Mouse (Mus musculus): ENCODE measurements around the gene Pgs1. TPM values are rescaled to one million over a fixed set of nuclear protein-coding genes. Genes with fewer than 3 reads are reported as not detected.

Pgs1 gene
- total RNA-seq (2014; rRNA removed; ENCODE audit: low replicate concordance) (27.2 and 33.0 TPM in 2 replicates), polyA plus RNA-seq (2015; fragmentation: Nextera tagmentation; extraction: Ambion mirVana) (20.3 and 21.8 TPM in 2 replicates)

- WGBS = 7% methylated on average over 47 of the region's 51 CpGs
Measured at GRCm38 (mm10) chr11:117986126-117987031, at the start of gene Pgs1. Pgs1 (plus strand) TSS chr11:117986292.

GRCm38 (mm10) chr11:117939004-117939730, 46.9 kb upstream of the Pgs1 start:
- no peak for TF ChIP-seq EP300 (IDR thresholded peaks at IDR 0.05; ENCODE audit: low read depth)
- no peak for TF ChIP-seq CTCF (IDR thresholded peaks at IDR 0.05; ENCODE audit: low read depth)
- Histone ChIP-seq H3K9ac (replicated peaks; ENCODE audit: low read depth, low read length) (no peak overlapping the region), H3K4me2 (ENCODE audit: low read depth, low read length) (no peak overlapping the region), H3K4me1 (ENCODE audit: control insufficient read depth, insufficient read depth) (peaks cover 25% of the 10 kb centered on the region), H3K27me3 (ENCODE audit: control insufficient read depth, insufficient read depth, low read length) (no peaks in the 10 kb centered on the region), H3K9me3 (replicated peaks; ENCODE audit: control insufficient read depth, low read length) (no peaks in the 10 kb centered on the region), H3K4me3 (ENCODE audit: low read depth, low read length) (no peak overlapping the region), H3K36me3 (replicated peaks; ENCODE audit: control insufficient read depth, insufficient read depth, low read length) (no peaks in the 10 kb centered on the region), H3K27ac (ENCODE audit: low read depth) (no peak overlapping the region)
- no peak for ATAC-seq (ENCODE audit: insufficient read depth, low read depth)
- DNase-seq (ENCODE audit: low spot score) = no peak
- WGBS = 64% methylated on average over 4 of the region's 4 CpGs

More at GRCm38 (mm10) chr11:117986126-117987031, at the start of gene Pgs1:
- H3K4me2 ChIP-seq (ENCODE audit: low read depth, low read length) = peak within 1 kb of the TSS; percentile 89
- H3K27ac ChIP-seq (ENCODE audit: low read depth) = peak within 1 kb of the TSS; percentile 73
- H3K36me3 ChIP-seq (replicated peaks; ENCODE audit: control insufficient read depth, insufficient read depth, low read length) = no peaks in the 10 kb centered on the region
- H3K27me3 ChIP-seq (ENCODE audit: control insufficient read depth, insufficient read depth, low read length) = no peaks in the 10 kb centered on the region
- H3K9me3 ChIP-seq (replicated peaks; ENCODE audit: control insufficient read depth, low read length) = no peaks in the 10 kb centered on the region
- TF ChIP-seq EP300 (IDR thresholded peaks at IDR 0.05; ENCODE audit: low read depth) (no peak), CTCF (IDR thresholded peaks at IDR 0.05; ENCODE audit: low read depth) (no peak)
- H3K4me3 ChIP-seq (ENCODE audit: low read depth, low read length) = peak within 1 kb of the TSS; percentile 100
- H3K9ac ChIP-seq (replicated peaks; ENCODE audit: low read depth, low read length) = peak within 1 kb of the TSS; percentile 98
- H3K4me1 ChIP-seq (ENCODE audit: control insufficient read depth, insufficient read depth) = peaks cover 23% of the 10 kb centered on the region
- ATAC-seq (ENCODE audit: insufficient read depth, low read depth) = peak; percentile 87
- DNase-seq (ENCODE audit: low spot score) = peak; percentile 88

GRCm38 (mm10) chr11:117939741-117940285, 46.3 kb upstream of the Pgs1 start:
- no peak overlapping the region for H3K9ac ChIP-seq (replicated peaks; ENCODE audit: low read depth, low read length)
- H3K27ac ChIP-seq (ENCODE audit: low read depth) = peak overlapping the region; percentile 47
- no peak overlapping the region for H3K4me3 ChIP-seq (ENCODE audit: low read depth, low read length)
- no peak overlapping the region for H3K4me2 ChIP-seq (ENCODE audit: low read depth, low read length)
- WGBS = 5% methylated on average over 7 of the region's 7 CpGs
- H3K4me1 ChIP-seq (ENCODE audit: control insufficient read depth, insufficient read depth) = peaks cover 25% of the 10 kb centered on the region
- TF ChIP-seq CTCF (IDR thresholded peaks at IDR 0.05; ENCODE audit: low read depth) (no peak), EP300 (IDR thresholded peaks at IDR 0.05; ENCODE audit: low read depth) (peak; percentile 66)
- H3K27me3 ChIP-seq (ENCODE audit: control insufficient read depth, insufficient read depth, low read length) = no peaks in the 10 kb centered on the region
- no peaks in the 10 kb centered on the region for H3K9me3 ChIP-seq (replicated peaks; ENCODE audit: control insufficient read depth, low read length)
- DNase-seq (ENCODE audit: low spot score) (peak; percentile 76), ATAC-seq (ENCODE audit: insufficient read depth, low read depth) (peak; percentile 59)
- no peaks in the 10 kb centered on the region for H3K36me3 ChIP-seq (replicated peaks; ENCODE audit: control insufficient read depth, insufficient read depth, low read length)

DNA sequence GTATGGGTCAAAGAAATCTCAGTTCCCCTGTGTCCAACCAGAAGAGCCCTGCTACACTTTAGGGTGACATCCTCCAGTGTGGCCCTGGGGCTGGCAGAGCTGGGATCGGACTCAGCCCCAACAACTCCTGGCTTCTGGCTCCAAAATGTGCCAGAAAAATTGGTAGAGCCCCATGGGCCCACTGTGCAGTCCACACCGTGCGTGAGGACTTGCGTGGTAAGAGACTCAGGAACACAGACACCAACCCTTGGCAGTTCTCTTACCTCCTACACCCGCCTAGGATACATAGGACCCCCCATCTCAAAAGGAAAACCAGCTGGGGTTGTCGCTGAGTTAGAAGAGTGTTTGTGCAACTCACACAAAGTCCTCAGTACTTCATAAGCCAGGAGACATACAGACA, 45.2 kb upstream of the Pgs1 start:
- ATAC-seq (ENCODE audit: insufficient read depth, low read depth) = no peak
- DNase-seq (ENCODE audit: low spot score) = no peak
- no peak for TF ChIP-seq CTCF (IDR thresholded peaks at IDR 0.05; ENCODE audit: low read depth)
- no peak for TF ChIP-seq EP300 (IDR thresholded peaks at IDR 0.05; ENCODE audit: low read depth)
- no peak overlapping the region for H3K4me2 ChIP-seq (ENCODE audit: low read depth, low read length)
- WGBS = 93% methylated on average over 6 of the region's 6 CpGs
- no peaks in the 10 kb centered on the region for H3K36me3 ChIP-seq (replicated peaks; ENCODE audit: control insufficient read depth, insufficient read depth, low read length)
- H3K4me3 ChIP-seq (ENCODE audit: low read depth, low read length) = no peak overlapping the region
- peaks cover 15% of the 10 kb centered on the region for H3K4me1 ChIP-seq (ENCODE audit: control insufficient read depth, insufficient read depth)
- no peaks in the 10 kb centered on the region for H3K27me3 ChIP-seq (ENCODE audit: control insufficient read depth, insufficient read depth, low read length)
- H3K9me3 ChIP-seq (replicated peaks; ENCODE audit: control insufficient read depth, low read length) = no peaks in the 10 kb centered on the region
- H3K27ac ChIP-seq (ENCODE audit: low read depth) = no peak overlapping the region
- H3K9ac ChIP-seq (replicated peaks; ENCODE audit: low read depth, low read length) = no peak overlapping the region

- no peak overlapping the region for H3K9ac ChIP-seq (replicated peaks; ENCODE audit: low read depth, low read length)
- WGBS = 92% methylated on average over 8 of the region's 8 CpGs
Measured at GRCm38 (mm10) chr11:117941325-117941834, 44.7 kb upstream of the Pgs1 start.

More at GRCm38 (mm10) chr11:117941325-117941834, 44.7 kb upstream of the Pgs1 start:
- Histone ChIP-seq H3K27ac (ENCODE audit: low read depth) (no peak overlapping the region), H3K9me3 (replicated peaks; ENCODE audit: control insufficient read depth, low read length) (no peaks in the 10 kb centered on the region), H3K4me3 (ENCODE audit: low read depth, low read length) (no peak overlapping the region), H3K36me3 (replicated peaks; ENCODE audit: control insufficient read depth, insufficient read depth, low read length) (no peaks in the 10 kb centered on the region), H3K27me3 (ENCODE audit: control insufficient read depth, insufficient read depth, low read length) (no peaks in the 10 kb centered on the region), H3K4me2 (ENCODE audit: low read depth, low read length) (no peak overlapping the region), H3K4me1 (ENCODE audit: control insufficient read depth, insufficient read depth) (peaks cover 10% of the 10 kb centered on the region)
- no peak for TF ChIP-seq EP300 (IDR thresholded peaks at IDR 0.05; ENCODE audit: low read depth)
- TF ChIP-seq CTCF (IDR thresholded peaks at IDR 0.05; ENCODE audit: low read depth) = no peak
- ATAC-seq (ENCODE audit: insufficient read depth, low read depth) (no peak), DNase-seq (ENCODE audit: low spot score) (no peak)
